Mouse (Mus musculus): ENCODE measurements around the gene Zfp719.

The Zfp719 gene

DNA sequence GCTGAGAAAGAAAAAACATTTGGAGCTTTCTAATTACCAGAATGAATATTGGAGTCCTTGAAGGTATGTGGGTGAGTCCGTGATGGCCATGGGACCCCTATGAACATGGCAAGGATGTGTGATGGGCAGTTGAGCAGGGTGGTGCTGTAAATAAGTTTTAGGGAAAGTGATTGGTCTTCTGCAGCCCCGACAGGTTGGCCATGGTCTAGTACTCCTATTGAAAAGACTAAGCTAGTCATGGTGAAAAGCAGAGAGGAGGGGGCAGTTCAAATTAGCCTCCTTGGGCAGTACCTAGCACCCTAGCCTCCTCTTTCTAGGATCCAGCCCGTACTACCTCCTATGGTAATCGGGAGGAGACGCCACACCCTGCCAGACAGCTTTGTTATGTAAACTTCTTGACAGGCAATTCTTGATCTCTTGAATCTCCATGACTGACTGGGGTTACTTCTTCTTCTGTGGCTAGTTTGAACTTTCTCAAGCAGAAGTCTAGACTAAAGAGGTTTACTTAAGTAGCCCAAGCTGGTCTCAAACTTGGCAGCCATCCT lies 28.4 kb downstream of the Zfp719 start:
- no peak for DNase-seq (ENCODE audit: low spot score)

DNA sequence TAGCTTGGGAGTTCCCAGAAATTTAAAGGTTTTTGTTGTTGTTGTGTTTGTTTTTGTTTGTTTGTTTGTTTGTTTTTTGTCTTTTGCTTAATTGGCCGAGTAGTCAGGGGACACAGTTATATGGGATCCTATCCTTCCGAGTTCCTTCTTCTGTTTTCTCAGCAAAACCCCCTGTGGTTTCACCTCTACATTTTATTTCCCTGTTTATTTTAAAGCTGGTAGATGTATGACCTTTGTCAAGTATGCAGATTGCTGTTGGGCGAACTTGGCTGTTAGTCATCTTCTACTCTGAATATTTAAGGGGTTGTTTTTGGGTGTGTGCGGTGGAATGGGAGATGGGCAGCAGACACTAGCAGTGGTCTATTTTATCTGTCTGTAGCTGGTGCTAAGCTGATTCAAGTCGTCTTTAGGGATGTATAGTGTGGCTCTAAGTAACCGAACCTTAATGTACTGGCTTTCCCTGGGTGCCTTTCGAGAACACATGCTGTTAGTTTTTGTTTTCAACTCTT lies 29.0 kb downstream of the Zfp719 start:
- no peak for DNase-seq (ENCODE audit: low spot score)

DNA sequence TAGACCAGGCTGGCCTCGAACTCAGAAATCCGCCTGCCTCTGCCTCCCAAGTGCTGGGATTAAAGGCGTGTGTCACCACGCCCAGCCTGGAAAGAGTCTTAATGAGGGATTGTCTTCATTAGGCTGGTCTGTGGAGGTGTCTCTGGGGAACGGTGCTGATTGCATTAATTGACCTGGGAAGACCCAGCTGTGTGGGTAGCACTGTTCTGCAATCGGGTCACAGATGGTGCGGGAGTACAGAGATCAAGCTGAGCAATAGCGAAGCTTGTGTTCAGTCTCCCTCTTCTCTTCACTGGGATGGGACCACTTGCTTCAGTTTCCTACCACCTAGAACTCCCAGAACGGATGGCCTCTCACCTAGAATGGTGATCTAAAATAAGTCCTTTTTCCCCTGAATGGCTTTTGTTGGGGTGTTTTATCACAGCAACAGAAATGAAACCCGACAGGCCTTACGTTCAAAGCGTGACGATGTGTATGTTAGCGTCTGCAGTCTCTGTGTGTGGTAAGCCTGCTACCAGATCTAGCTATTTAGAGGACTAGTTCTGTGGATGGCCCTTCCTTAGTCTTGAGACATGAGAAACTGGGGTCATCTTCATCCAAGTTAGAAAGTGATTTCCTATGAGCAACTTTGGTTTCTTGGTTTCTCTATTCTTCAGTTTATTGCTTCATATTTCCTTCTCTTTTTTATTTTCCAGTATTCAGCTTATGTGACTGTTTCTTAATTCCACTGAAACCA lies 34.6 kb downstream of the Zfp719 start:
- no peak for DNase-seq (ENCODE audit: low spot score)

DNA sequence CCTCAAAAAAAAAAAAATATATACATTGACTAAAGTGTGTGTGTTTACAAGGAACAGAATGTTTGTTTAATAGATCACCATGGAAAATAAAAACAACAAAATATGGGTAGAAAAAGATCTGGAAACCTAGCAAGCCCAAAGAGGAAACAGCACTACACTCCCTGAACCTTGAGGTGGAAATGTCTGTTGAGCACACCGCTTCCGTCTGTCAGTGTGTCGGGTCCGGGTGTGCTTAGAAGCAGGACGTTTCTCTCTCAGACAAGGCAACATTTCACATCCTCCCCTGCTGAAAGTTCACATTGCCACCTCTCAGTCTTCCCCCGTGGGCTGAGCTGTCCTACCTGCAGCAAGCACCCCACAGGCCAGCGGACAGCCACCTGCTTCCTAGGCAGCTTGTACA lies 43.5 kb downstream of the Zfp719 start:
- DNase-seq (ENCODE audit: low spot score), result no peak

DNA sequence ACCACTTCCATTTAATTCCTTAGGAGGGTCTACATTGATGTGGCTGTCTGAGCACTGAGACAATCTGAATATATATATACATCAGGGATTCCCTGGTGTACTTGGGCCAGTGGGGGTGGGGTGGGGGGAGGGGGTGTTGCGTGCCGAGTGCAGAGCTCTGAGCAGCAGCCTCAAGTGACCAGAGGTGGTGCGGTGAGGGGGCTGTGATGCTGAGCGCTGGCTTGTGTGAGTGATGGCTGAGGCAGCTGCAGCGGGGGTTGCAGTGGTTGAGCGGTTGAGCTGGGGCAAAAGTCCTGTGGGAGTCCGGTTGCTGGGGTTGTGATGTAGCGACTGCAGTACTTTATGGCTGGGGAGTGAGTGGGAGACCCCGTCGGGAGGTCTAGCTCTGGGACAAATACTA lies 44.4 kb downstream of the Zfp719 start:
- DNase-seq (ENCODE audit: low spot score), result no peak

DNA sequence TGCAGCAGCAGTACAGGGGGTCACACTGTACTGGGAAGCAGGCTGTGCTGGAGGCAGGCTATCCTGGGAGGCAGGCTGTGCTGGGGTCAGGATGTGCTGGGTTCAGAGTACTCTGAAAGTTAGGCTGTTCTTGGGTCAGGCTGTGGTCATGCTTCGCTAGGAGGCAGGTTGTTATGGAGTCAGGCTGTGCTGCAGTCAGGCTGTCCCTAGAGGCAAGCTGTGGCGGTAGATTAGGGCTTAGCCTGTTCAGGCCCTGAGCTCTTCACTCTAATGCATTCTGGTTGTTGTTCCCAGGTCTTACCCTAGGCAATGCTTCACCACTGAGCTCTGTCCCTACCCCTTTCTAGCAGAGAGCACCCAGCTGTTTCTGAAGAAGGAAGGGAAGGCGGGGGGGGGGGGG lies 45.7 kb downstream of the Zfp719 start:
- DNase-seq (ENCODE audit: low spot score), result no peak

DNA sequence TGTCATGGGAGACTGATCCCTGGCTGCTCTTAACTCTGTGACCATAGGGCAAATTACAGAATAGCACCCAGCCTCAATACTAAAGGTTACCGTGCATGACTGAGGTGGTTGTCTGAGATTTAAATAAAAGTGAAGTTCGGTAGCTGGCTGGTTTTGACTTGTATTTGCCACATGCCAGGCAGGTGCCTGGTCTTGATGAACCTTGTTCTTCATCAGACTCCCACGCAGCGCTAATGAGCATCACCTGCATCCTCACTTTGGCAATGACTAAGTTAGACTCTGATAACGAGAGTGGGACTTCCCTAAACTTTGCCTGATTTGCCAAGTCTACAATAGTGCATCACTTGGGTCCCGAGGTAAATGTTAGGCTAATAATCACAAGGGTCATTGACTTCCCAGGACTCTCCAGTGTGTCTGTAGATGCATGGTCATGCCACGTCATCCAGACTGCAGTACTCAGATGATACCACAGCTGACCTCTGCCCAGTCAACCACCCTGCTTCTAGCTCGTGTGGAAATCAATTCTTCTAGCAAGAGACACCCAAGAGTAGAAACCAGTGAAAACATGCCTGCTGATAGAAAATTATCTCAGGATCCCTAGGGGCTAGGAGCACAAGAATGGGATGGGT lies 46.5 kb downstream of the Zfp719 start:
- no peak for DNase-seq (ENCODE audit: low spot score)

DNA sequence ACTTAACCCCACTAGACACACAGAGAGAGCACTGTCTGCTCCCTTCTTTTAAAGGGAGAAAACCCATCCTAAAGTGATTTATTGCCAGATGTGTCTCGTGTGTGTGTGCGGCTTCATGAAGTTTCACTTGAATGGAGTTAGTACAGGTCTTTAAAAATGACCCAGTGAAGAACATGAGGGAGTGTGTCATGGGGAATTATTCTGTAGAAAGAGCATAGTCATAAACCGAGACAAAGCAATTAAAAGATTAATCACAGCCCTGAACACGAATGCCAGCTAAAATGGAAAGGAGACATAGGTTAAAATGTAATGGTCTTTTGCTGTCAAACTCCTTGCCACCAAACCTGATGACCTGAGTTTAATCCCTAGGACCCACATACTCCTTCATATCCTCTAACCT lies 54.5 kb downstream of the Zfp719 start:
- no peak for DNase-seq (ENCODE audit: low spot score)

DNA sequence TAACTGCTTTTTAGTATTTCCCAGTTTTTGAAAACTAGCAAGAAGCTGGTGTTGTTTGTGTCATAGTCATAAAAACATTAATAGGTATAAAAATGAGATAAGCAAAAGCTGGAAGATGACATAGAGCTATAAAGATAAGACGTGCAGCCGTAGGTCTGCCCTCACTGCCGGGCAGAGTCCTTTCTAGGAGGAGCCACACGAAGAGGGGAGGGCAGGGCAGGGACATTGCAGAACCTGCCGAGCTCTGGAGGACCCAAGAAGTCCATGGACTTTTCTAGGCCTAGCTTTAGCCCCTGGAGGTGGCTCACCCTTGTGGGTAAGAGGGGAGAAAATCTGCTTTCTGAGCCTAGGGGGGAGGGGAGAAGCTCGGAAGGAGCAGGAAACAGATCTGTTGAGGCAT lies 55.1 kb downstream of the Zfp719 start, which contains the start of gene Ceacam18:
Gene Ceacam18, plus strand, starts transcription at position 208 of the 400 bp plus-strand sequence.
- DNase-seq (ENCODE audit: low spot score), result no peak

DNA sequence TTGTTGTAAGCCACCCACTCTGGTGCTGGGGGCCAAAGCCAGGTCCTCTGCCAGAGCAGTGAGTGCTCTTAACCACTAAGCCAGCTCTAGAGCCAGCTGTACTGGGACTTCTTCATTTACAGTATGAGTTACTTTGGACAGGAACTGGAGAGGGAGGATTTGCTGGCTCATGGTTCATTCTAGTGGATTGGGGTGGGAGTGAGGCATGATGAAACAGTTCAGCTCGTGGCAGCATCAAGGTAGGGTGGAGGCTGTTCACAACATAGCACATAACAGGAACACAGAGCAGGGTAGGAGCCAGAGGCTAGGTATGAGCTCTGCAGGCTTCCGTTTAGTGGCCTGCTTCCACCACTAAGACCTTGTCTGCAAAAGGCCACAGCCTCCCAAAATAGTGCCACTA lies 56.8 kb downstream of the Zfp719 start:
- no peak for DNase-seq (ENCODE audit: low spot score)

DNA sequence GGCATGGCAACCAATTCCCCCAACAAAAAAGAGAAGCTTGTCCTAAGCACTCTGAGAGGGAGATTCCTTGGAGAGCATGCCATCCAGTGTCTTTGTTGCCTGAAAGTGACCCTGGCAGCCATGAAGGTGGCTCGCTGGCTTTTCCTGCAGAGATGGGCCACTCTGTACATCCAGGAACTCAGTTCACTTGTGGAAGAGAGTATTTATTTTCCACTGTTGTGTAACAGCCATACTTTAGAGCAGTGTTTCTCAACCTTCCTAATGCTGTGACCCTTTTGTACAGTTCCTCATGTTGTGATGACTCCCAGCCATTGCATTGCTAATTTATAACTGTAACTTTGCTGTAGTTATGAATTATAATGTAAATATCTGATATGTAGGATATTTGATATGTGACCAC lies 57.7 kb downstream of the Zfp719 start:
- no peak for DNase-seq (ENCODE audit: low spot score)

DNA sequence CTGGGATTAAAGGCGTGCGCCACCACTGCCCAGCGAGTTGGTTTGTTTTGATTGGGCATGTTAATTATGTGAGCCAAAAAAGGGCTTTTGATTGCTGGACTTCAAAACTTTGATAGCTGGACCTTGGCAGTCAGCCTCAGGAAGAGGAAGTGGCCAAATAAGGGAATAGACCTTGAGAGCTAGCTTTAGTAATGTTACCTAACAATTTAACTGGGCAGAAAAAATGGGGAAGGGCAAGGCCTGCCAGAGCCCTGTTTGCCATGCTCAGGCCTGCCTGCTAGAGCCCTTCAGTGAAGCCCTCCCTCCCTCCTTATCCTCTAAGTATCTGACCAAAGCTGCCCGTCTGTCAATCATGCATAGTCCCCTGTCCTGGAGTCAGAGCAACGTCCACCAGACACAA lies 63.2 kb downstream of the Zfp719 start:
- no peak for DNase-seq (ENCODE audit: low spot score)
